In genomic region chr8:107096366-107097036, GRCm38 (mm10) we compare ENCODE assay signal across 8 mouse cellular contexts. TPM values are rescaled to one million over a fixed set of nuclear protein-coding genes. Genes with fewer than 3 reads are reported as not detected.
DNase-seq lines count a peak whose midpoint lies in the region; ATAC-seq lines count a peak whose summit lies in the region.

Gene Terf2 (minus strand): TSS chr8:107096547.

- peaks cover 18% of the 10 kb centered on the region for H3K4me1 ChIP-seq in embryonic facial prominence, embryonic 10.5 days
- H3K4me1 ChIP-seq in intestine, embryonic 16.5 days (ENCODE audit: control insufficient read depth, insufficient read depth, low read length): peaks cover 16% of the 10 kb centered on the region; the same call in 1 of the 2 replicates
- peaks cover 18% of the 10 kb centered on the region for H3K4me1 ChIP-seq in midbrain, embryonic 10.5 days

- 4% methylated on average over 39 of the region's 39 CpGs for WGBS in embryonic facial prominence, embryonic 10.5 days
- 3% methylated on average over 39 of the region's 39 CpGs for WGBS in intestine, embryonic 16.5 days
- 5% methylated on average over 39 of the region's 39 CpGs for WGBS in midbrain, embryonic 10.5 days

- peak within 1 kb of the TSS; percentile 67 for H3K4me2 ChIP-seq in intestine, embryonic 16.5 days (ENCODE audit: low read depth, low read length)

- no peaks in the 10 kb centered on the region for H3K9me3 ChIP-seq in embryonic facial prominence, embryonic 10.5 days
- no peaks in the 10 kb centered on the region for H3K9me3 ChIP-seq in intestine, embryonic 16.5 days (ENCODE audit: control insufficient read depth, low read length)
- H3K9me3 ChIP-seq in midbrain, embryonic 10.5 days (replicated peaks): no peaks in the 10 kb centered on the region

- no peaks in the 10 kb centered on the region for H3K27me3 ChIP-seq in embryonic facial prominence, embryonic 10.5 days (replicated peaks; ENCODE audit: low read depth, poor library complexity, severe bottlenecking)
- no peaks in the 10 kb centered on the region for H3K27me3 ChIP-seq in intestine, embryonic 16.5 days (replicated peaks; ENCODE audit: control insufficient read depth, insufficient read depth, low read length)
- no peaks in the 10 kb centered on the region for H3K27me3 ChIP-seq in midbrain, embryonic 10.5 days (ENCODE audit: low read depth, poor library complexity, severe bottlenecking)

- H3K9ac ChIP-seq in intestine, embryonic 16.5 days (ENCODE audit: low read depth, low read length): peak within 1 kb of the TSS; percentile 92

- peak; percentile 97 for ATAC-seq in intestine, embryonic 16.5 days

- H3K36me3 ChIP-seq in embryonic facial prominence, embryonic 10.5 days (replicated peaks): peaks cover 30% of the 10 kb centered on the region
- no peaks in the 10 kb centered on the region; the same call in 1 of the 2 replicates for H3K36me3 ChIP-seq in intestine, embryonic 16.5 days (ENCODE audit: control insufficient read depth, insufficient read depth, low read length)
- H3K36me3 ChIP-seq in midbrain, embryonic 10.5 days: peaks cover 32% of the 10 kb centered on the region

- peak; percentile 98 for DNase-seq in adrenal gland, postnatal 14 days
- peak; percentile 97 for DNase-seq in embryonic facial prominence, embryonic 10.5 days (ENCODE audit: low spot score)
- no peak for DNase-seq in gonadal fat pad, adult 2 months (ENCODE audit: low read depth)
- DNase-seq in left cerebral cortex, postnatal 36 days (ENCODE audit: low spot score in 2 of 2): peak; percentile 95 to 96
- DNase-seq in midbrain, embryonic 10.5 days (ENCODE audit: low spot score): peak; percentile 97
- DNase-seq in right cerebral cortex, postnatal 36 days (ENCODE audit: low spot score in 2 of 2): peak; percentile 94 to 96
- peak; percentile 95 for DNase-seq in yolk sac, embryonic 10.5 days (ENCODE audit: low spot score)

- H3K27ac ChIP-seq in embryonic facial prominence, embryonic 10.5 days (replicated peaks): peak within 1 kb of the TSS; percentile 96
- peak within 1 kb of the TSS; percentile 91 for H3K27ac ChIP-seq in intestine, embryonic 16.5 days (ENCODE audit: low read length)
- H3K27ac ChIP-seq in midbrain, embryonic 10.5 days (replicated peaks): peak within 1 kb of the TSS; percentile 97

- peak within 1 kb of the TSS; percentile 95 for H3K4me3 ChIP-seq in embryonic facial prominence, embryonic 10.5 days
- H3K4me3 ChIP-seq in intestine, embryonic 16.5 days (ENCODE audit: low read length): peak within 1 kb of the TSS; percentile 67
- H3K4me3 ChIP-seq in midbrain, embryonic 10.5 days: peak within 1 kb of the TSS; percentile 95

- intact Hi-C loops in left cerebral cortex, postnatal 36 days (cut with DNase I): no loop called here

RNA-seq across cellular contexts. Expression of gene Terf2, which starts in this region (rescaled TPM):
- 25.0 and 26.2 TPM in 2 replicates for total RNA-seq in adrenal gland, postnatal 14 days (2021)
- 18.5 and 20.5 TPM in 2 replicates for polyA plus RNA-seq in embryonic facial prominence, embryonic 10.5 days (2016; fragmentation: Nextera tagmentation; extraction: Ambion mirVana)
- 10.7 and 11.7 TPM in 2 replicates for polyA plus RNA-seq in gonadal fat pad, adult 2 months (2012; rRNA removed)
- polyA plus RNA-seq in intestine, embryonic 16.5 days (2015; fragmentation: Nextera tagmentation; extraction: Ambion mirVana): 12.4 and 12.5 TPM in 2 replicates
- total RNA-seq in left cerebral cortex, postnatal 36 days (2021): 10 to 100 TPM; 37.9 to 38.3 TPM
- 19.1 and 19.6 TPM in 2 replicates for polyA plus RNA-seq in midbrain, embryonic 10.5 days (2016; fragmentation: Nextera tagmentation; extraction: Ambion mirVana)
